Mouse (Mus musculus): ENCODE data around the gene Aars2.

Gene Aars2

DNA sequence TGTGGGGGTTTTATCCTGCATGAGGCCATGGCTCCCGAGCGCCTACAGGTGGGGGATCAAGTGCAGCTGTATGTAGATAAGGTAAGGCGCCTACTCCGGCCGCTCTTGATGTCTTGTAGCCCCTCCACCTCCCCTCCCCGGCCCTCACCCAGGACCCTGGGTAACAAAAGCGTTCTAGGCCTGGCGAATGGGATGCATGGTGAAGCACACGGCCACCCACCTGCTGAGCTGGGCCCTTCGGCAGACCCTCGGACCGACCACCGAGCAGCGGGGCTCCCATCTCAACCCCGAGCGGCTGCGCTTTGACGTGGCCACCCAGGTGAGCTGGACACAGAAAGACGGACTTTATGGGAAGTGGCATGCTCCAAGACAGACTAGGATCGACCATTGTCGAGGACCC lies 10.5 kb downstream of the Aars2 start:
- CTCF ChIA-PET, result interaction anchor here (0.6 to 5.6 kb wide), 45 partner anchors 9 to 168 kb away, joined by 3 to 52 read pairs (median 6); partner anchors contain the start of genes Aars2 (in 3 of the 4), Spats1 (in 2 of the 4), Tmem151b (in 2 of the 4) and Slc35b2 (in 1 of the 4)

DNA sequence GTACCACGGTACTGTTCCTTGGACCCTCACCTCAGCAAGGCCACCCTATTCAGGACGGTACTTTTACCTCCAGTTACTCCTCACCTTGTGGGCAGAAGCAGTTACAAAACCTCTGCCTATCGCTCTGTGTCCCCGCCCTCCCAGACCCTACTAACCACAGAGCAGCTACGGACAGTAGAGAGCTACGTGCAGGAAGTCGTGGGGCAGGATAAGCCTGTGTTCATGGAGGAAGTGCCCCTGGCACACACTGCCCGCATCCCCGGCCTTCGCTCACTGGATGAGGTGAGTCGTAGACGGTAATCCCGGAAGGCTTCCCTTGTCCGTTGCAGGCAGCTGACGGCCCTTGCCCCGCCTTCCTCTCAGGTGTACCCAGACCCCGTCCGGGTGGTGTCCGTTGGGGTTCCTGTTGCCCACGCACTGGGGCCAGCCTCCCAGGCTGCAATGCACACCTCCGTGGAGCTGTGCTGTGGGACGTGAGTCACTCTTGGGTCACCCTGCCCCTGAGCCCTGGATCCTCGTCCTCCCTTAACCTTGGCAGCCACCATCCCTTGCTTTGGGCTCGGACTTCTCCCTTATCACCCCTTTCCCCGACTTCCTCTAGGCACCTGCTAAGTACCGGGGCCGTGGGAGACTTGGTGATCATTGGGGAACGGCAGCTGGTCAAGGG lies 11.0 kb downstream of the Aars2 start:
- ChIA-PET CTCF (interaction anchor here (0.6 to 5.6 kb wide), 28 partner anchors 9 to 822 kb away, joined by 3 to 41 read pairs (median 6); partner anchors contain the start of genes Tmem151b (in 2 of the 4), Aars2 (in 1 of the 4), Slc35b2 (in 1 of the 4) and Spats1 (in 1 of the 4)), POLR2A (interaction anchor here in 3 of 4 experiments (0.6 to 10.6 kb wide), 22 partner anchors 9 to 82 kb away, joined by 3 to 91 read pairs (median 4); partner anchors contain the start of genes Aars2 (in 2 of the 3), Slc29a1 (in 1 of the 3) and Tmem151b (in 1 of the 3))

More for the DNA sequence above, 10.5 kb downstream of the Aars2 start:
- POLR2A ChIA-PET, result interaction anchor here (0.6 to 10.6 kb wide), 26 partner anchors 9 to 82 kb away, joined by 3 to 91 read pairs (median 5); partner anchors contain the start of genes Aars2 (in 2 of the 4), Hsp90ab1 (in 2 of the 4), Nfkbie (in 1 of the 4) and Slc29a1 (in 1 of the 4)

- ChIA-PET CTCF (interaction anchor here (0.6 to 5.6 kb wide), 10 partner anchors 10 to 144 kb away, joined by 3 to 41 read pairs (median 4); partner anchors contain the start of genes Aars2 (in 2 of the 4) and Tmem151b (in 1 of the 4)), POLR2A (interaction anchor here in 3 of 4 experiments (0.7 to 10.6 kb wide), 29 partner anchors 7 to 258 kb away, joined by 3 to 91 read pairs (median 4); partner anchors contain the start of genes Aars2 (in 2 of the 3), Nfkbie (in 1 of the 3), Slc29a1 (in 1 of the 3) and Slc35b2 (in 1 of the 3))
Observed at GRCm38 (mm10) chr17:45518766-45519475, 12.3 kb downstream of the Aars2 start.

- CTCF ChIA-PET, result interaction anchor here in 1 of 4 experiments (0.9 to 2.0 kb wide), 5 partner anchors 14 to 58 kb away, joined by 4 to 7 read pairs (median 4); partner anchors contain the start of genes Aars2 and Nfkbie
- POLR2A ChIA-PET, result interaction anchor here in 3 of 4 experiments (0.6 to 10.6 kb wide), 12 partner anchors 13 to 65 kb away, joined by 3 to 91 read pairs (median 4); partner anchors contain the start of genes Aars2 (in 2 of the 3) and Slc35b2 (in 1 of the 3)
Observed at GRCm38 (mm10) chr17:45520136-45520535, 13.5 kb downstream of the Aars2 start.

DNA sequence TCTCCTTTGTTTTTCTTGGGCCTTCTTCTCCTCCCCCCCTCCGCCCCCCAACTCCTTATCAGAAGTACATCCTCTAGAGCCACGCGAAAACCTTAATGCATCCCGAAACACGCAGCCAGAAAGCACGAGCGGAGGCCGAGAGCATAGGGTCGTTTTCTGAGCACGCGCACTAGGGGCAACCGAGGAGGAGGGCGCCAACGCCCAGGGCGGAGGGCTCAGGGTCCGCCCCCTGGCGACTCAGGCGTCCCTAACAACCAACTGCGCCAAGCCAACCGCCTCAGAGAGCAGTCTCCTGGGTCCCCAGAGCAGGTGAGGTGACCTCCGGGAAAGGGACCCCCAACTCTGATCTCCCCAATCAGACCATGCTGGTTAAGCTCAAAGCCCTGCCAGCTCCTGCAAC lies 16.6 kb downstream of the Aars2 start, which contains the start of gene Tcte1:
Gene Tcte1, plus strand, starts transcription at position 172 of the 400 bp plus-strand sequence.
- POLR2A ChIA-PET, result interaction anchor here (0.8 to 10.6 kb wide), 30 partner anchors 9 to 129 kb away, joined by 3 to 91 read pairs (median 4); partner anchors contain the start of genes Aars2 (in 3 of the 4), Cdc5l (in 1 of the 4), Hsp90ab1 (in 1 of the 4) and Nfkbie (in 1 of the 4)
- CTCF ChIA-PET, result interaction anchor here (0.5 to 3.4 kb wide), 14 partner anchors 9 to 140 kb away, joined by 3 to 13 read pairs (median 4); partner anchors contain the start of genes Aars2 (in 3 of the 4) and Nfkbie (in 1 of the 4)

GRCm38 (mm10) chr17:45524961-45525360 lies 18.3 kb downstream of the Aars2 start:
- ChIA-PET CTCF (interaction anchor here in 2 of 4 experiments (2.9 to 3.4 kb wide), 2 partner anchors 8 to 17 kb away, joined by 12 to 13 read pairs; partner anchors contain the start of gene Aars2 (in 1 of the 2)), POLR2A (interaction anchor here in 2 of 4 experiments (0.8 to 10.6 kb wide), 11 partner anchors 8 to 44 kb away, joined by 3 to 80 read pairs (median 11); partner anchors contain the start of genes Aars2 (in 2 of the 2) and Slc35b2 (in 1 of the 2))

GRCm38 (mm10) chr17:45526571-45526970 lies 19.9 kb downstream of the Aars2 start:
- ChIA-PET CTCF (interaction anchor here (0.5 to 2.9 kb wide), 26 partner anchors 10 to 1364 kb away, joined by 3 to 39 read pairs (median 4); partner anchors contain the start of genes Aars2 (in 3 of the 4), Slc35b2 (in 2 of the 4), Cnpy3 (in 1 of the 4) and Nfkbie (in 1 of the 4)), POLR2A (interaction anchor here (0.6 to 4.0 kb wide), 46 partner anchors 8 to 1138 kb away, joined by 3 to 40 read pairs (median 4); partner anchors contain the start of genes Aars2 (in 3 of the 4), Hsp90ab1 (in 2 of the 4), Slc35b2 (in 2 of the 4) and Cdc5l (in 1 of the 4))

- CTCF ChIA-PET, result interaction anchor here (1.0 to 3.1 kb wide), 8 partner anchors 13 to 54 kb away, joined by 3 to 15 read pairs (median 3); partner anchors contain the start of genes Aars2 (in 2 of the 4) and Slc35b2 (in 1 of the 4)
- POLR2A ChIA-PET, result interaction anchor here in 3 of 4 experiments (0.9 to 2.2 kb wide), 13 partner anchors 9 to 61 kb away, joined by 3 to 8 read pairs (median 4); partner anchors contain the start of gene Aars2 (in 1 of the 3)
Observed at GRCm38 (mm10) chr17:45530346-45530782, 23.7 kb downstream of the Aars2 start.

DNA sequence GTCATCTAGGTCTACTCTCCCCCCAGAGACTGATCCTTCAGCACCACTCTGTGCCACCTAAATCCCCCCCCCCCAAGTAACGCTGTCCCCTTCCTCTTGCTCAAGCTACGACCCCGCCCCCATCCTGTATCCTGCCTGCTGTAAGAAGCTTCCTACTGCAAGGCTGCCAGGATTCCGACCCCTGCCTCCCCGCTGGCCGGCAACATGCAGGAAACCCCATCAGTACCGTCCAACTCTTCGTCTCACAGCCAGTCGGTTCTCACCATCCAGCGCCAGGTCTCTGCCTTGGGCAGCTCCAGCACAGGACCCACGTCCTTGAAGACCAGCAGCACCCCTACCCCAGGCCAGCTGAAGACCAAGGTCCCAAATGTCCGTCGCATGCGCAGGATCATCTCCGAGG lies 26.3 kb downstream of the Aars2 start:
- POLR2A ChIA-PET, result interaction anchor here in 3 of 4 experiments (0.6 to 1.4 kb wide), 9 partner anchors 9 to 154 kb away, joined by 3 to 8 read pairs (median 3); partner anchors contain the start of genes Aars2 (in 2 of the 3), Tcte1 (in 1 of the 3) and Tmem63b (in 1 of the 3)
- CTCF ChIA-PET, result interaction anchor here in 3 of 4 experiments (0.6 to 2.1 kb wide), 5 partner anchors 10 to 744 kb away, joined by 3 to 10 read pairs (median 7); partner anchors contain the start of gene Tcte1 (in 1 of the 3)

- ChIA-PET CTCF (interaction anchor here in 2 of 4 experiments (1.2 to 2.3 kb wide), 3 partner anchors 13 to 30 kb away, joined by 3 to 10 read pairs (median 3); partner anchors contain the start of genes Tmem151b (in 2 of the 2) and Aars2 (in 1 of the 2)), POLR2A (interaction anchor here in 2 of 4 experiments (0.8 to 2.2 kb wide), 10 partner anchors 8 to 37 kb away, joined by 3 to 15 read pairs (median 4); partner anchors contain the start of genes Aars2 (in 2 of the 2), Tcte1 (in 2 of the 2) and Hsp90ab1 (in 1 of the 2))
Observed at GRCm38 (mm10) chr17:45536264-45536663, 29.6 kb downstream of the Aars2 start.

DNA sequence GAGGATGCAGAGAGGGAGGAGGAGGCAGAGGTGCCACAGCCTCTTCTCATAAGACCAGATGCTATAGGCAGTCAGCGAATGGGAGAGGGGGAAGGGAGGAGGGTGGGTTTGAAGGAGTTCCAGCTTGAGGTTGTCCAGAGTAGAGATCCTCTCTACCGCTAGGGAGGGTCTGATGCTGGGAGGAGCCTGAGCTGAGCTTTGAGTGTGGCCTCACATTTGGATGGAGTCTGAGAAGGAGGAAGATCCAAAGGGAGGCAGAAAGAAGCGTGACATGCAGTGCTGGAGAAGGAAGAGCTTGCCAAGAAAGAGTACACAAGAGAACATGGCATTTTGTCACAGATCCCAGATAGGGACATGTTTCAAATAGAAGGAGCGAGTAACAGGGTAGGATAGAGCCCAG lies 31.8 kb downstream of the Aars2 start:
- POLR2A ChIA-PET, result interaction anchor here (0.6 to 3.2 kb wide), 11 partner anchors 8 to 45 kb away, joined by 3 to 11 read pairs (median 6); partner anchors contain the start of gene Aars2 (in 1 of the 4)
- CTCF ChIA-PET, result interaction anchor here in 3 of 4 experiments (0.5 to 1.1 kb wide), 5 partner anchors 10 to 43 kb away, joined by 3 to 5 read pairs (median 4); partner anchors contain the start of gene Aars2 (in 2 of the 3)

DNA sequence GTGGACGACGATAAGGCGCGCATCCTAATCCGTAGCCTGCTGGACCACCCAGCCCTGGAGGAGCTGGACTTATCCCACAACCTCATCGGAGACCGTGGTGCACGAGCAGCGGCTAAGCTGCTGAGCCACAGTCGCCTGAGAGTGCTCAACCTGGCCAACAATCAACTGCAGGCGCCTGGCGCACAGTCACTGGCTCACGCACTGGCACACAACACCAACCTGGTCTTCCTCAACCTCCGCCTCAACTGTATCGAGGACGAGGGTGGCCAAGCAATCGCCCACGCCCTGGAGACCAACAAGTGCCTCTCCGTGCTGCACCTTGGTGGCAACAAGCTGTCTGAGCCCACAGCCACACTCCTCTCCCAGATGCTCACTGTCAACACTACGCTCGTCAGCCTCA lies 33.0 kb downstream of the Aars2 start:
- ChIA-PET POLR2A (interaction anchor here in 2 of 4 experiments (0.6 to 3.2 kb wide), 17 partner anchors 9 to 59 kb away, joined by 3 to 11 read pairs (median 5); partner anchors contain the start of genes Tcte1 (in 2 of the 2), Aars2 (in 1 of the 2), Hsp90ab1 (in 1 of the 2) and Tmem151b (in 1 of the 2)), CTCF (interaction anchor here in 3 of 4 experiments (0.5 to 1.1 kb wide), 4 partner anchors 12 to 70 kb away, joined by 3 to 7 read pairs (median 3); partner anchors contain the start of gene Aars2 (in 1 of the 3))

DNA sequence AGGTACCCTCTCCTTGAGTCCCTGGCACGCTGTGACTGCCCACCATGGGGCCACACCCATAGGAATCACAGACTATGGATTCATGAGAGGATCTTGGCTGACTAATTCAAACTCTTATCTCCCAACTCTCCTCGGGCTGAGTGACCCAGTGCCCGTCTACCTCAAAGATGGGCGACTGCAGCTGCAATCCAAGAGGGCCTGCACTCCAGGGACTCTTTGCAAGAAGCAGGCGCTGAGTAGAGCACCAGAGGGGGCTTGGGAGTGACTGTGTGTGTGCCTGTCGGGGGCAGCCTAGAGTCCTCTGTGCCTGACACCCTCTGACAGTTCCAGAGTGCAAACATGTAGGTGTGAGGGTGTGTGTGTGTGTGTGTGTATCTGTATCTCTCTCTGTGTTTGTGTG lies 35.5 kb downstream of the Aars2 start:
- ChIA-PET CTCF (interaction anchor here in 3 of 4 experiments (0.5 to 3.2 kb wide), 4 partner anchors 23 to 62 kb away, joined by 3 to 17 read pairs (median 8); no protein-coding TSS in a partner anchor), POLR2A (interaction anchor here in 2 of 4 experiments (0.6 to 4.9 kb wide), 10 partner anchors 18 to 109 kb away, joined by 3 to 35 read pairs (median 6); partner anchors contain the start of genes Aars2 (in 2 of the 2), Cdc5l (in 1 of the 2), Slc35b2 (in 1 of the 2) and Spats1 (in 1 of the 2))

DNA sequence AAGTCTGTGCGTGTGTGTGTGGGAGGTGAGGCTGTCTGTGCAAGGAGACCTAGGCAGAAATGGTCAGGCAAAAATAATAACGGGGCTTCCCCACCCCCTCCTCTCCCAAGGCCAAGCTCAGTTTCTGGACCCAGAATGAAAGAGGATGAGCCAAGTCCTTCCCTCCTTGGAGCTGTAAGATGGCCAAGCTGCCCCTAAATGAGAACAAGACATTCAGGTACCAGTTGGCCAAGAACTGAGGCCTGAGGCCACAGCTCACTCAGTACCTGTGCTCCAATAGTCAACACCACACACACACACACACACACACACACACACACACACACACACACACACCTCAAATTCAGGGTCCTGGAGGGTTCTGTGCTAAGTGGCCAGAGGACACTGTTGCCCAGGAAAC lies 36.1 kb downstream of the Aars2 start:
- CTCF ChIA-PET, result interaction anchor here (0.5 to 3.2 kb wide), 11 partner anchors 8 to 1344 kb away, joined by 3 to 17 read pairs (median 5); partner anchors contain the start of gene Tcte1 (in 1 of the 4)
- POLR2A ChIA-PET, result interaction anchor here (0.6 to 4.9 kb wide), 16 partner anchors 12 to 755 kb away, joined by 3 to 35 read pairs (median 6); partner anchors contain the start of genes Aars2 (in 3 of the 4), Cdc5l (in 1 of the 4), Hsp90ab1 (in 1 of the 4) and Slc35b2 (in 1 of the 4)

DNA sequence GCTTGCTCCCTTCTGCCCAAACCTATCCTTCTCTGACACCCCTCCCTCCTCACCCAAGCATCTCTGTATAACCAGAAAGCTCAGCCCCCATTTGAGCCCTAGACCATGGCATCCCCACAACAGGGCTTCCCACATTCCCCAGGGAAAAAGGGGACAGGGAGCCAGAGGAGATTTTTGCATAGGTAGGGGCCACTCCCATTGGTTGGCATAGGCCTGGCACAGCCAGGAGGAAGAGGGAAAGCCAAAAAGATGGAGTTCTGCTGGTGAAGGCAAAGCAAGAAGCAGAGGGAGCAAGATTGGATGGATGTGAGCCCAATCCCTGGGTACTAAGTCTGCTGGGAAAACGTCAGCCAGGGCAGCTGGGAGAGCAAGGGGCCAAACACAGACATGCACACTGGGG lies 36.5 kb downstream of the Aars2 start:
- CTCF ChIA-PET, result interaction anchor here (0.6 to 3.2 kb wide), 16 partner anchors 9 to 1344 kb away, joined by 3 to 17 read pairs (median 5); partner anchors contain the start of genes Aars2 (in 2 of the 4) and Tcte1 (in 1 of the 4)

More for the DNA sequence above, 36.5 kb downstream of the Aars2 start:
- POLR2A ChIA-PET, result interaction anchor here (0.6 to 4.9 kb wide), 28 partner anchors 8 to 756 kb away, joined by 3 to 35 read pairs (median 4); partner anchors contain the start of genes Aars2 (in 3 of the 4), Tcte1 (in 2 of the 4), Cdc5l (in 1 of the 4) and Hsp90ab1 (in 1 of the 4)

Measured in embryonic stem cell, embryonic (primary cell).